Mouse (Mus musculus) liver, embryonic 11.5 days (tissue): Measurements from ENCODE around the gene Samd4b. TPM values are rescaled to one million over a fixed set of nuclear protein-coding genes. Genes with fewer than 3 reads are reported as not detected.
A peak's percentile ranks its signal among the peaks of the same experiment; 100 is the strongest.

Source experiments
- ATAC-seq: fragments of 200-750 bp; cut with Nextera tagmentation; replicated peaks from 2 replicates; pipeline ENCODE4 v1.8.0; 2017; ENCODE audit warnings: moderate number of reproducible peaks, mild to moderate bottlenecking, moderate TSS enrichment, moderate library complexity; ENCODE audit not compliant: low FRiP score
- DNase-seq: peaks from one replicate; pipeline ENCODE4 v3.0.0-alpha.2; 2017; ENCODE audit warnings: low spot score
- H3K27ac ChIP-seq: fragments of 300-500 bp; sonication (generic); 2 replicates; pipeline ENCODE4 v1.5.1; 2014; ENCODE audit warnings: mild to moderate bottlenecking, low read depth, low read length, control low read depth
- H3K27me3 ChIP-seq: fragments of 300-500 bp; sonication (generic); replicated peaks from 2 replicates; pipeline ENCODE4 v1.6.1; 2014; ENCODE audit warnings: low read length, mixed read lengths; ENCODE audit not compliant: control insufficient read depth, insufficient read depth
- H3K36me3 ChIP-seq: fragments of 300-500 bp; sonication (generic); 2 replicates; pipeline ENCODE4 v1.6.1; 2014; ENCODE audit warnings: mild to moderate bottlenecking, low read length, moderate library complexity, mixed read lengths; ENCODE audit not compliant: control insufficient read depth, insufficient read depth
- H3K4me1 ChIP-seq: fragments of 300-500 bp; sonication (generic); replicated peaks from 2 replicates; pipeline ENCODE4 v1.6.1; 2014; ENCODE audit warnings: low read length, mixed read lengths; ENCODE audit not compliant: control insufficient read depth, insufficient read depth
- H3K4me2 ChIP-seq: fragments of 300-500 bp; sonication (generic); 2 replicates; pipeline ENCODE4 v1.6.1; 2014; ENCODE audit warnings: mild to moderate bottlenecking, control low read depth, moderate library complexity
- H3K4me3 ChIP-seq: fragments of 300-500 bp; sonication (generic); 2 replicates; pipeline ENCODE4 v1.5.1; 2014; ENCODE audit warnings: low read depth, low read length, control low read depth
- H3K9ac ChIP-seq: fragments of 300-500 bp; sonication (generic); 2 replicates; pipeline ENCODE4 v1.6.1; 2014; ENCODE audit warnings: low read depth, low read length, control low read depth
- H3K9me3 ChIP-seq: fragments of 300-500 bp; sonication (generic); 2 replicates; pipeline ENCODE4 v1.6.1; 2016; ENCODE audit warnings: low read length, inconsistent platforms, mixed read lengths; ENCODE audit not compliant: control insufficient read depth
- WGBS: fragments of 180-500 bp; shearing (Covaris S2); extraction: QIAGEN DNeasy Blood & Tissue Kit; methylation state at CpG from one replicate; pipeline ENCODE4 v1.1.7; 2014; 5-methylcytosine and 5-hydroxymethylcytosine counted together
- polyA plus RNA-seq: library from polyadenylated mRNA; unstranded; fragments of >200 nt; fragmentation: Nextera tagmentation; extraction: Ambion mirVana; gene quantifications from 2 replicates; pipeline ENCODE4 v1.2.1, GENCODE M21; 2014

The Samd4b gene
- 17.4 and 18.6 TPM in 2 replicates for polyA plus RNA-seq

- peak within 1 kb of the TSS; percentile 82 for H3K4me3 ChIP-seq
- WGBS: under 1% methylated on average over 66 of the region's 66 CpGs
Observed at GRCm38 (mm10) chr7:28597642-28598446, at the start of gene Samd4b, which contains the start of gene Pak4. Gene Samd4b, minus strand, starts transcription at chr7:28598144. Gene Pak4, minus strand, starts transcription at chr7:28598185.

GRCm38 (mm10) chr7:28647016-28647415 is 49.1 kb upstream of the Samd4b start:
- Histone ChIP-seq H3K9ac (no peak overlapping the region), H3K9me3 (no peaks in the 10 kb centered on the region), H3K4me1 (no peaks in the 10 kb centered on the region), H3K27ac (no peak overlapping the region), H3K27me3 (no peaks in the 10 kb centered on the region), H3K4me2 (no peak overlapping the region), H3K36me3 (no peaks in the 10 kb centered on the region), H3K4me3 (no peak overlapping the region)
- DNase-seq (no peak), ATAC-seq (no peak)
- 54% methylated on average over 7 of the region's 7 CpGs for WGBS

More at GRCm38 (mm10) chr7:28597642-28598446, at the start of gene Samd4b, which contains the start of gene Pak4:
- Histone ChIP-seq H3K4me2 (peak within 1 kb of the TSS; percentile 88), H3K27ac (peak within 1 kb of the TSS; percentile 89), H3K27me3 (no peaks in the 10 kb centered on the region), H3K9ac (peak within 1 kb of the TSS; percentile 79), H3K9me3 (no peaks in the 10 kb centered on the region), H3K36me3 (peaks cover 7% of the 10 kb centered on the region; the same call in 1 of the 2 replicates), H3K4me1 (peaks cover 44% of the 10 kb centered on the region)
- ATAC-seq (peak; percentile 89), DNase-seq (peak; percentile 100)

- H3K27ac ChIP-seq: no peak overlapping the region
- no peak overlapping the region for H3K9ac ChIP-seq
- H3K36me3 ChIP-seq: no peaks in the 10 kb centered on the region
- no peaks in the 10 kb centered on the region for H3K4me1 ChIP-seq
- no peak for DNase-seq
- no peaks in the 10 kb centered on the region for H3K9me3 ChIP-seq
- no peak overlapping the region for H3K4me2 ChIP-seq
- no peak for ATAC-seq
- no peaks in the 10 kb centered on the region for H3K27me3 ChIP-seq
- WGBS: 81% methylated on average over 2 of the region's 2 CpGs
- H3K4me3 ChIP-seq: no peak overlapping the region
Observed at GRCm38 (mm10) chr7:28645947-28646475, 48.1 kb upstream of the Samd4b start.

DNA sequence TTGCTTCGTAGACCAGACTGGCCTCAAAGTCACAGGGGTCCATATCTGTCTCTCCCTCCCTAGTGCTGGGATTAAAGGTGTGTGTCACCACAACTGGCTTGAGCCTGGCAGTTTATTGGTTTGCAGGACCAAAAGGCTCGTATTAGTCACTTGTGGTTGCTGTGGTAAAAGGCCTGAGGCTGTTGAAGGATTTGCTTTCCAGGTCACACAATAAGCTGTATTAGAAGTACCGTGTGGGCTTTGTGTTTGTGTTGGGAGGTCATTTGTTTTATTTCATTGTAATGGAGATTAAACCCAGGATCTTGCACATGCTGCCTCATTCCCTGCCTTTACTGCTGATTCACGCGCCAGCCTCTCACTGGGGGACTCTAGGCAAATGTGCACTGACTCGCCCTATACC is 47.4 kb upstream of the Samd4b start:
- ATAC-seq: no peak
- Histone ChIP-seq H3K4me3 (no peak overlapping the region), H3K27me3 (no peaks in the 10 kb centered on the region), H3K36me3 (no peaks in the 10 kb centered on the region), H3K4me2 (no peak overlapping the region), H3K9me3 (no peaks in the 10 kb centered on the region), H3K4me1 (no peaks in the 10 kb centered on the region), H3K9ac (no peak overlapping the region), H3K27ac (no peak overlapping the region)
- WGBS: 75% methylated on average over 6 of the region's 6 CpGs
- DNase-seq: no peak

- Histone ChIP-seq H3K4me2 (no peak overlapping the region), H3K4me1 (no peaks in the 10 kb centered on the region), H3K27ac (no peak overlapping the region), H3K36me3 (no peaks in the 10 kb centered on the region), H3K4me3 (no peak overlapping the region), H3K9me3 (no peaks in the 10 kb centered on the region), H3K9ac (no peak overlapping the region), H3K27me3 (no peaks in the 10 kb centered on the region)
- ATAC-seq (no peak), DNase-seq (no peak)
- WGBS: 69% methylated on average over 8 of the region's 8 CpGs
Observed at GRCm38 (mm10) chr7:28641546-28641945, 43.6 kb upstream of the Samd4b start.

DNA sequence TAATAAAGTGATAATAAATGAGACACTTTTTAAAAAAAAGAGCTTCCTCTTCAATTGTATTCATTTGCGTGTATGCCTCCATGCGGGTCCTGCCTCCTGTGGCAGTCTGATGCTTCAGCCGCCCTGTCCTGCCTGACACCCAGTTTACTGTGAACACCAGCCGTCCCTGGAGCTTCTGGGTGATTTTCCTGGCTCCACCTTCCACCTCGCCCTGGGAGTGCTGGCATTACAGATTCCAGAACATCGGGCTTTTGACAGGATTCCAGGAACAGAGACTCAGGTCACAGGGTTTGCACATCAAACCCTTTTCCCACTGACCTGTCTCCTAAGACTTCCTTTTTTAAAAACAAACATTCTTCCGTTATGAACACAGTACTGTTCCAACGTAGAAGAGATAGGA is 39.6 kb upstream of the Samd4b start:
- H3K27ac ChIP-seq: no peak overlapping the region
- ATAC-seq (no peak), DNase-seq (no peak)
- H3K4me2 ChIP-seq: no peak overlapping the region
- H3K36me3 ChIP-seq: no peaks in the 10 kb centered on the region
- peaks cover 5% of the 10 kb centered on the region; the same call in 1 of the 2 replicates for H3K27me3 ChIP-seq
- 13% methylated on average over 8 of the region's 8 CpGs for WGBS
- no peak overlapping the region for H3K9ac ChIP-seq
- no peaks in the 10 kb centered on the region for H3K4me1 ChIP-seq
- H3K4me3 ChIP-seq: no peak overlapping the region
- no peaks in the 10 kb centered on the region for H3K9me3 ChIP-seq

GRCm38 (mm10) chr7:28634128-28634527 is 36.2 kb upstream of the Samd4b start:
- H3K4me1 ChIP-seq: no peaks in the 10 kb centered on the region
- no peak overlapping the region for H3K4me2 ChIP-seq
- H3K27me3 ChIP-seq: peaks cover 34% of the 10 kb centered on the region
- H3K4me3 ChIP-seq: no peak overlapping the region
- H3K36me3 ChIP-seq: no peaks in the 10 kb centered on the region
- H3K9ac ChIP-seq: no peak overlapping the region
- WGBS: 55% methylated on average over 4 of the region's 4 CpGs
- DNase-seq (no peak), ATAC-seq (no peak)
- H3K27ac ChIP-seq: no peak overlapping the region
- no peaks in the 10 kb centered on the region for H3K9me3 ChIP-seq

GRCm38 (mm10) chr7:28631073-28631472 is 33.1 kb upstream of the Samd4b start, which contains the start of gene Acp7:
Gene Acp7, minus strand, starts transcription at chr7:28631332.
- DNase-seq (no peak), ATAC-seq (no peak)
- Histone ChIP-seq H3K27ac (no peak within 1 kb of the TSS), H3K9ac (no peak within 1 kb of the TSS), H3K4me1 (no peaks in the 10 kb centered on the region), H3K9me3 (no peaks in the 10 kb centered on the region), H3K4me2 (peak within 1 kb of the TSS; percentile 26; the same call in 1 of the 2 replicates), H3K36me3 (no peaks in the 10 kb centered on the region), H3K4me3 (0 out of 2 replicates have a peak within 1 kb of the TSS, but pooled peaks have one; percentile 3), H3K27me3 (peaks cover 39% of the 10 kb centered on the region)
- 21% methylated on average over 10 of the region's 10 CpGs for WGBS
